Mouse (Mus musculus) naive thymus-derived CD4-positive, alpha-beta T cell, adult 5 months (primary cell): ENCODE measurements around the gene 4930404N11Rik. TPM values are rescaled to one million over a fixed set of nuclear protein-coding genes. Genes with fewer than 3 reads are reported as not detected.

Experiments used
- polyA plus RNA-seq: library from polyadenylated mRNA; unstranded; fragments of 100-300 nt; shearing (Covaris generic); gene quantifications from one replicate; pipeline ENCODE4 v1.2.1, GENCODE M21; 2017

Gene 4930404N11Rik
- 0.62 TPM for polyA plus RNA-seq

GRCm38 (mm10) chr10:81365672-81366476 is at the start of gene 4930404N11Rik:
TSS of gene 4930404N11Rik (minus strand) at chr10:81365816.

GRCm38 (mm10) chr10:81392781-81393185 is 27.2 kb upstream of the 4930404N11Rik start, which contains the start of gene Smim24:
TSS of gene Smim24 (plus strand) at chr10:81393051.

GRCm38 (mm10) chr10:81388505-81389055 is 23.0 kb upstream of the 4930404N11Rik start, which contains the start of gene Gm48552:
TSS of gene Gm48552 (plus strand) at chr10:81389005.

GRCm38 (mm10) chr10:81383802-81384604 is 18.4 kb upstream of the 4930404N11Rik start, which contains the start of the genes Dohh and Gm48551:
TSS of gene Dohh (plus strand) at chr10:81384428.
TSS of gene Gm48551 (plus strand) at chr10:81384466.

GRCm38 (mm10) chr10:81377793-81378552 is 12.4 kb upstream of the 4930404N11Rik start, which contains the start of gene Fzr1:
TSS of gene Fzr1 (minus strand) at chr10:81378516.

GRCm38 (mm10) chr10:81356991-81357844 is 8.4 kb downstream of the 4930404N11Rik start, which contains the start of gene Mfsd12:
TSS of gene Mfsd12 (plus strand) at chr10:81357491.

GRCm38 (mm10) chr10:81350351-81351063 is 15.1 kb downstream of the 4930404N11Rik start, which contains the start of gene Hmg20b:
TSS of gene Hmg20b (minus strand) at chr10:81350480.

GRCm38 (mm10) chr10:81342686-81343505 is 22.7 kb downstream of the 4930404N11Rik start, which contains the start of gene Gipc3:
TSS of gene Gipc3 (minus strand) at chr10:81343266.

GRCm38 (mm10) chr10:81328386-81328785 is 37.2 kb downstream of the 4930404N11Rik start, which contains the start of gene Tbxa2r:
TSS of gene Tbxa2r (plus strand) at chr10:81328731.

GRCm38 (mm10) chr10:81320550-81321347 is 44.9 kb downstream of the 4930404N11Rik start, which contains the start of gene Cactin:
TSS of gene Cactin (plus strand) at chr10:81321103.

Other genes starting within 250 kb of the 4930404N11Rik start
- 68.2 TPM for gene Zbtb7a, start 230.6 kb downstream of the 4930404N11Rik start, polyA plus RNA-seq
- 41.3 TPM for gene Pias4, start 197.9 kb downstream of the 4930404N11Rik start, polyA plus RNA-seq
- gene Eef2, start 189.2 kb downstream of the 4930404N11Rik start, polyA plus RNA-seq: 1,105 TPM
- 83.9 TPM for gene Dapk3, start 182.8 kb downstream of the 4930404N11Rik start, polyA plus RNA-seq
- gene 4930442H23Rik, start 182.0 kb downstream of the 4930404N11Rik start, polyA plus RNA-seq: 0.39 TPM
- not detected for gene Nmrk2, start 163.8 kb downstream of the 4930404N11Rik start, polyA plus RNA-seq
- 0.21 TPM for gene Atcay, start 135.0 kb downstream of the 4930404N11Rik start, polyA plus RNA-seq
- gene Zfr2, start 132.7 kb downstream of the 4930404N11Rik start, polyA plus RNA-seq: 4.1 TPM
- gene Matk, start 112.9 kb downstream of the 4930404N11Rik start, polyA plus RNA-seq: 35.8 TPM
- 119 TPM for gene Mrpl54, start 98.9 kb downstream of the 4930404N11Rik start, polyA plus RNA-seq
- 42.8 TPM for gene Apba3, start 98.9 kb downstream of the 4930404N11Rik start, polyA plus RNA-seq
- 11.2 TPM for gene Tjp3, start 74.2 kb downstream of the 4930404N11Rik start, polyA plus RNA-seq
- gene Pip5k1c, start 72.9 kb downstream of the 4930404N11Rik start, polyA plus RNA-seq: 105 TPM
- 70.7 TPM for gene Cactin, start 44.7 kb downstream of the 4930404N11Rik start, polyA plus RNA-seq
- gene Tbxa2r, start 37.1 kb downstream of the 4930404N11Rik start, polyA plus RNA-seq: 43.5 TPM
- gene Gipc3, start 22.6 kb downstream of the 4930404N11Rik start, polyA plus RNA-seq: not detected
- 26.7 TPM for gene Hmg20b, start 15.3 kb downstream of the 4930404N11Rik start, polyA plus RNA-seq
- gene Mfsd12, start 8.3 kb downstream of the 4930404N11Rik start, polyA plus RNA-seq: 4.4 TPM
- 40.3 TPM for gene Fzr1, start 12.7 kb upstream of the 4930404N11Rik start, polyA plus RNA-seq
- 50.0 TPM for gene Dohh, start 18.6 kb upstream of the 4930404N11Rik start, polyA plus RNA-seq
- 2.8 TPM for gene Gm48551, start 18.6 kb upstream of the 4930404N11Rik start, polyA plus RNA-seq
- gene Gm48552, start 23.2 kb upstream of the 4930404N11Rik start, polyA plus RNA-seq: 0.90 TPM
- 1.7 TPM for gene Smim24, start 27.2 kb upstream of the 4930404N11Rik start, polyA plus RNA-seq
- 16.5 TPM for gene Nfic, start 89.8 kb upstream of the 4930404N11Rik start, polyA plus RNA-seq
- not detected for gene Celf5, start 116.9 kb upstream of the 4930404N11Rik start, polyA plus RNA-seq
- gene Ncln, start 130.6 kb upstream of the 4930404N11Rik start, polyA plus RNA-seq: 154 TPM
- gene S1pr4, start 134.3 kb upstream of the 4930404N11Rik start, polyA plus RNA-seq: 94.7 TPM
- 3.3 TPM for gene Gna15, start 158.4 kb upstream of the 4930404N11Rik start, polyA plus RNA-seq
- gene Gna11, start 179.4 kb upstream of the 4930404N11Rik start, polyA plus RNA-seq: 9.7 TPM
- 989 TPM for gene Aes, start 193.7 kb upstream of the 4930404N11Rik start, polyA plus RNA-seq
- 0.93 TPM for gene Tle2, start 208.7 kb upstream of the 4930404N11Rik start, polyA plus RNA-seq
- 2.5 TPM for gene Tle6, start 235.3 kb upstream of the 4930404N11Rik start, polyA plus RNA-seq
- 1.6 TPM for gene BC025920, start 240.5 kb upstream of the 4930404N11Rik start, polyA plus RNA-seq